Comparison of ENCODE assay signal across 8 mouse cellular contexts in genomic region chr13:68582517-68582780, GRCm38 (mm10). TPM values are rescaled to one million over a fixed set of nuclear protein-coding genes. Genes with fewer than 3 reads are reported as not detected.
DNase-seq lines count a peak whose midpoint lies in the region; ATAC-seq and TF ChIP-seq lines count a peak whose summit lies in the region.

No protein-coding gene starts in this region.

- no peaks in the 10 kb centered on the region for H3K9me3 ChIP-seq in kidney, postnatal 0 days (replicated peaks; ENCODE audit: low read length)
- no peaks in the 10 kb centered on the region for H3K9me3 ChIP-seq in hindbrain, embryonic 11.5 days (ENCODE audit: control insufficient read depth, low read length)
- H3K9me3 ChIP-seq in midbrain, embryonic 12.5 days = no peaks in the 10 kb centered on the region

- peak overlapping the region; percentile 86 for H3K9ac ChIP-seq in kidney, postnatal 0 days (ENCODE audit: low read depth, low read length)
- peak overlapping the region; percentile 82 for H3K9ac ChIP-seq in hindbrain, embryonic 11.5 days (ENCODE audit: low read depth, low read length)
- peak overlapping the region; percentile 76 for H3K9ac ChIP-seq in midbrain, embryonic 12.5 days (replicated peaks)

- no peak for TF ChIP-seq CTCF in kidney, postnatal 0 days (IDR thresholded peaks at IDR 0.05; ENCODE audit: low read depth)

- H3K4me3 ChIP-seq in kidney, postnatal 0 days (replicated peaks; ENCODE audit: low read depth, low read length) = peak overlapping the region; percentile 82
- peak overlapping the region; percentile 70 for H3K4me3 ChIP-seq in hindbrain, embryonic 11.5 days (ENCODE audit: low read depth, low read length)
- H3K4me3 ChIP-seq in midbrain, embryonic 12.5 days = peak overlapping the region; percentile 82

- no peaks in the 10 kb centered on the region for H3K27me3 ChIP-seq in kidney, postnatal 0 days (ENCODE audit: insufficient read depth, low read length)
- no peaks in the 10 kb centered on the region for H3K27me3 ChIP-seq in hindbrain, embryonic 11.5 days (ENCODE audit: control insufficient read depth, insufficient read depth, low read length)
- no peaks in the 10 kb centered on the region for H3K27me3 ChIP-seq in midbrain, embryonic 12.5 days

- WGBS in kidney, postnatal 0 days = 0% methylated on average over 11 of the region's 11 CpGs
- WGBS in hindbrain, embryonic 11.5 days = under 1% methylated on average over 11 of the region's 11 CpGs
- under 1% methylated on average over 11 of the region's 11 CpGs for WGBS in midbrain, embryonic 12.5 days

- intact Hi-C loops in left cerebral cortex, postnatal 14 days (cut with DNase I) = no loop called here

- peak overlapping the region; percentile 87 for H3K27ac ChIP-seq in kidney, postnatal 0 days
- H3K27ac ChIP-seq in hindbrain, embryonic 11.5 days (ENCODE audit: low read depth, low read length) = no peak overlapping the region
- peak overlapping the region; percentile 54; the same call in 1 of the 2 replicates for H3K27ac ChIP-seq in midbrain, embryonic 12.5 days (replicated peaks)

- DNase-seq in kidney, postnatal 0 days (ENCODE audit: low spot score) = peak; percentile 23
- DNase-seq in kidney, adult 8-10 months = no peak
- DNase-seq in adipocyte (ENCODE audit: low spot score) = peak; percentile 17
- DNase-seq in hindbrain, embryonic 11.5 days (ENCODE audit: low spot score) = no peak
- DNase-seq in ovary, postnatal 14 days (ENCODE audit: low spot score) = no peak
- DNase-seq in left cerebral cortex, adult 11 months (ENCODE audit: low spot score) = no peak
- no peak for DNase-seq in left cerebral cortex, postnatal 14 days (ENCODE audit: low spot score in 2 of 2)

- ATAC-seq in kidney, postnatal 0 days (replicated peaks; ENCODE audit: low FRiP score, low read depth) = peak; percentile 4; the same call in 1 of the 2 replicates
- ATAC-seq in hindbrain, embryonic 11.5 days (ENCODE audit: low FRiP score) = no peak; the same call in 1 of the 2 replicates
- ATAC-seq in midbrain, embryonic 12.5 days (ENCODE audit: low FRiP score, low read depth) = peak; percentile 10

- peaks cover 24% of the 10 kb centered on the region for H3K36me3 ChIP-seq in kidney, postnatal 0 days (ENCODE audit: insufficient read depth, low read length)
- no peaks in the 10 kb centered on the region for H3K36me3 ChIP-seq in hindbrain, embryonic 11.5 days (ENCODE audit: control insufficient read depth, insufficient read depth, low read length)
- peaks cover 47% of the 10 kb centered on the region for H3K36me3 ChIP-seq in midbrain, embryonic 12.5 days

- H3K4me1 ChIP-seq in kidney, postnatal 0 days (replicated peaks; ENCODE audit: insufficient read depth, low read length) = peaks cover 7% of the 10 kb centered on the region
- no peaks in the 10 kb centered on the region for H3K4me1 ChIP-seq in hindbrain, embryonic 11.5 days (replicated peaks; ENCODE audit: control insufficient read depth, insufficient read depth, low read length)
- H3K4me1 ChIP-seq in midbrain, embryonic 12.5 days = peaks cover 24% of the 10 kb centered on the region

- peak overlapping the region; percentile 94 for H3K4me2 ChIP-seq in kidney, postnatal 0 days (ENCODE audit: low read length)
- peak overlapping the region; percentile 76 for H3K4me2 ChIP-seq in hindbrain, embryonic 11.5 days (replicated peaks; ENCODE audit: low read depth, low read length)
- peak overlapping the region; percentile 88 for H3K4me2 ChIP-seq in midbrain, embryonic 12.5 days (replicated peaks)

RNA-seq across cellular contexts. Expression of gene Fastkd3, which starts 0.4 kb away (rescaled TPM):
- 28.3 and 28.4 TPM in 2 replicates for polyA plus RNA-seq in kidney, postnatal 0 days (2015; fragmentation: Nextera tagmentation; extraction: Ambion mirVana)
- polyA plus RNA-seq in hindbrain, embryonic 11.5 days (2014; fragmentation: Nextera tagmentation; extraction: Ambion mirVana) = 38.4 and 38.8 TPM in 2 replicates
- polyA plus RNA-seq in midbrain, embryonic 12.5 days (2016; fragmentation: Nextera tagmentation; extraction: Ambion mirVana) = 31.6 and 33.8 TPM in 2 replicates
- total RNA-seq in left cerebral cortex, postnatal 14 days (2021) = 10 to 100 TPM; 13.1 to 15.4 TPM

RNA-seq across cellular contexts. Expression of gene Mtrr, which starts 0.5 kb away (rescaled TPM):
- polyA plus RNA-seq in kidney, postnatal 0 days (2015; fragmentation: Nextera tagmentation; extraction: Ambion mirVana) = 12.0 and 13.9 TPM in 2 replicates
- 17.2 and 17.4 TPM in 2 replicates for polyA plus RNA-seq in hindbrain, embryonic 11.5 days (2014; fragmentation: Nextera tagmentation; extraction: Ambion mirVana)
- polyA plus RNA-seq in midbrain, embryonic 12.5 days (2016; fragmentation: Nextera tagmentation; extraction: Ambion mirVana) = 14.0 and 17.2 TPM in 2 replicates
- total RNA-seq in left cerebral cortex, postnatal 14 days (2021) = 10 to 100 TPM; 10.3 to 16.5 TPM

RNA-seq across cellular contexts. Expression of gene 1700001L19Rik, which starts 14.8 kb away (rescaled TPM):
- 0.40 and 0.43 TPM in 2 replicates for polyA plus RNA-seq in kidney, postnatal 0 days (2015; fragmentation: Nextera tagmentation; extraction: Ambion mirVana)
- 1.5 and 1.9 TPM in 2 replicates for polyA plus RNA-seq in hindbrain, embryonic 11.5 days (2014; fragmentation: Nextera tagmentation; extraction: Ambion mirVana)
- 0.98 and 1.4 TPM in 2 replicates for polyA plus RNA-seq in midbrain, embryonic 12.5 days (2016; fragmentation: Nextera tagmentation; extraction: Ambion mirVana)
- 10 to 100 TPM; 25.6 to 28.2 TPM for total RNA-seq in left cerebral cortex, postnatal 14 days (2021)

Comparison
In these comparisons a context has a peak if more than half of its experiments do, and no peak if none do; other contexts are left out.
1. DNase-seq: peak in kidney, postnatal 0 days (single experiment) and adipocyte (single experiment); none in kidney, adult 8-10 months (0 of 2), hindbrain, embryonic 11.5 days (single experiment), ovary, postnatal 14 days (single experiment), left cerebral cortex, adult 11 months (single experiment) and left cerebral cortex, postnatal 14 days (0 of 2).
2. Peak in every context shown above with its lines, with median percentiles within 50 percentile points of each other: H3K4me2 ChIP-seq, H3K4me3 ChIP-seq and H3K9ac ChIP-seq.